Mouse (Mus musculus) liver, embryonic 18 days (tissue): ENCODE data around the gene Olfr536. TPM values are rescaled to one million over a fixed set of nuclear protein-coding genes. Genes with fewer than 3 reads are reported as not detected.

ENCODE experiments used
- polyA plus RNA-seq: library from polyadenylated mRNA; depleted of rRNA; stranded (reverse); fragments of >200 nt; gene quantifications from 2 replicates; pipeline ENCODE4 v1.2.3, GENCODE M21; 2012; rRNA removed

The Olfr536 gene
- not detected in 2 replicates for polyA plus RNA-seq

DNA sequence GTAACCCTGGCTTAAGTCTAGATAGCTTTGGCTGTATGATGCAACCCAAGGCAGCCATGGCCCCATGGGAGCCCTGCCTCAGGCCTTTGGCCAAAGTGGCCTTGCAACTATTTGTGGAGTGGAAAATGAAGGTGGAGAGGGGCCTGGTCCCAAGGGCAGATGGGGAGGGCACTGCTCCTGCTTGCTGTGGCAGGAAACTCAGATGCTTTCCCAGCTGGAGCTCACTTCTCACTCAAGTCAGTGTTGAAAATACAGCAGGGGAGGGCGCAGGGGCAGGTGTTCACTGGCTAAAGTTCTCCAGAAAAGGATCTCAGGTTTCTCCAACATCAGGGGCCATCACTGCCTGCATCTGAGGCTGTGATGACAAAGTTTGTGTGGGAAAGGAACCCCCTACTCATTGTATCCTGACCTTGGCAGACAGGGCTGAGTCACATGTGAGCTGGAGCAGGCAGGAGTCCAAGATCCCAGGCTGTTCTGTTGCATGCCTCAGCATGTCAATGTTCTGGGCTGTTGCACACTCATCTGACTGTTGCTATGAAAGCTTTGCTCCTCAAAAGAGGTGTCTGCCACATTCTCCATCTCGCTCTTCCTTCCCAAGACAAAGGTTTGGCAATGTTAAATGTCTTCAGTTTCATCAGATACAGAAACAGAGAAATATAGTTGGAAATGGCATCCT is at the start of gene Olfr536:
TSS of gene Olfr536 (minus strand) at position 51 of the 676 bp plus-strand sequence.

DNA sequence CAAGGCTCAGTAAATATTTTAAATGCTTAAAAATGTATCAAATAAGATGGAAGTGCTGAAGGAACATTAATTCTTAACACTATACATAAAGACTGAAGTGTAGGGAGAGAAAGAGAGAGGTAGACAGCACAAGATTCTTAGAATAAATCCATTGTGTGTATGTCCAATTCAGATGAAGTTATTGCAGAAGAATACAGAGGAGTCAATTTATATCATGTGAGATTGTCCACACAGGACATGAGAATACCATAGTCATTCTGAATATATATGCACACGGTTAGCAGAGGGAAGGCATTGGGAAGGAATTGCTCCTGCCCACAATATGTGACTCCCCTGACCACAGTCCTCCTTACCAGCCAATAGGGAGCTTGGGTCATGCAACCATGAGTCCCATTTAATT is 23.3 kb downstream of the Olfr536 start, which contains the start of gene Olfr535:
TSS of gene Olfr535 (plus strand) at position 301 of the 400 bp plus-strand sequence.

DNA sequence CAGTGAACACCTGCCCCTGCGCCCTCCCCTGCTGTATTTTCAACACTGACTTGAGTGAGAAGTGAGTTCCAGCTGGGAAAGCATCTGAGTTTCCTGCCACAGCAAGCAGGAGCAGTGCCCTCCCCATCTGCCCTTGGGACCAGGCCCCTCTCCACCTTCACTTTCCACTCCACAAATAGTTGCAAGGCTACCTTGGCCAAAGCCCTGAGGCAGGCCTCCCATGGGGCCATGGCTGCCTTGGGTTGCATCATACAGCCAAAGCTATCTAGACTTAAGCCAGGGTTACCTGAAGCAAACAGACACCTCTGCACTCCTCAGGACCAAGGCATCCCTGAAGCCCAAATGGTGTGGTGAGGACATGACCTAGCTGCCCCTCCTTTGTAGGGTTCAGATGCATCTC is 44.1 kb downstream of the Olfr536 start, which contains the start of gene Olfr533:
TSS of gene Olfr533 (plus strand) at position 301 of the 400 bp plus-strand sequence.

Other genes starting within 250 kb of the Olfr536 start
- not detected in 2 replicates for gene Olfr525, start 186.5 kb downstream of the Olfr536 start, polyA plus RNA-seq
- gene Olfr527, start 173.4 kb downstream of the Olfr536 start, polyA plus RNA-seq, result not detected in 2 replicates
- gene Olfr60, start 145.7 kb downstream of the Olfr536 start, polyA plus RNA-seq, result not detected in 2 replicates
- gene Olfr530, start 131.1 kb downstream of the Olfr536 start, polyA plus RNA-seq, result not detected in 2 replicates
- not detected in 2 replicates for gene Olfr531, start 104.5 kb downstream of the Olfr536 start, polyA plus RNA-seq
- not detected in 2 replicates for gene Olfr532, start 85.8 kb downstream of the Olfr536 start, polyA plus RNA-seq
- not detected in 2 replicates for gene Olfr533, start 44.0 kb downstream of the Olfr536 start, polyA plus RNA-seq
- gene Olfr535, start 23.2 kb downstream of the Olfr536 start, polyA plus RNA-seq, result not detected in 2 replicates
- not detected in 2 replicates for gene Olfr538, start 60.5 kb upstream of the Olfr536 start, polyA plus RNA-seq
- gene Olfr46, start 93.9 kb upstream of the Olfr536 start, polyA plus RNA-seq, result not detected in 2 replicates
- not detected in 2 replicates for gene Olfr61, start 121.6 kb upstream of the Olfr536 start, polyA plus RNA-seq
- gene Olfr53, start 139.1 kb upstream of the Olfr536 start, polyA plus RNA-seq, result not detected in 2 replicates
- not detected in 2 replicates for gene Olfr539, start 152.5 kb upstream of the Olfr536 start, polyA plus RNA-seq
- gene Olfr45, start 174.6 kb upstream of the Olfr536 start, polyA plus RNA-seq, result not detected in 2 replicates
- not detected in 2 replicates for gene Olfr541, start 189.9 kb upstream of the Olfr536 start, polyA plus RNA-seq